Mouse (Mus musculus): ENCODE results near the gene Setd6. TPM values are rescaled to one million over a fixed set of nuclear protein-coding genes. Genes with fewer than 3 reads are reported as not detected.

Gene Setd6
- polyA plus RNA-seq, 1 experiment from 2014 or later, result 23.7 TPM

DNA sequence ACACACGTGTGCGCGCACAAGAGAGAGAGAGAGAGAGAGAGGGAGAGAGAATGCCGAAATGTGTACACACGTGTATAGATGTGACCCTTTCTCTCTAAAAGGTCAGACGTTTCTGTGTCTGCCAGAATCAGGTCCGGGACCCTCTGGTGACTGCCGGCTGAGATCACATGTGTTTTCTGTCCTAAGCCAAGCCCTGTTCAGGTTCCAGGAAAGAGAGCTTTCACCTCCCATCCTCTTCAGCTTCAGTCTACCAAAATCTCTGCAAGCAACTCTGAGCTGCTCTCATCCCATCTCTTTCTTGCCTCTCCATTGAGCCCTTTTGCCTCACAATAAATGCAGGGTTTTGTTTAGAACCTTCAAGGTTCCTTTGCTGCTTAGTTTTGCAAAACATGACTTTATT is 19.0 kb upstream of the Setd6 start:
- H3K9me3 ChIP-seq, result no peaks in the 10 kb centered on the region
- ATAC-seq (ENCODE audit: low FRiP score), result no peak
- no peak overlapping the region for H3K4me3 ChIP-seq
- H3K4me1 ChIP-seq (replicated peaks), result peaks cover 50% of the 10 kb centered on the region
- 0 out of 2 replicates have a peak overlapping the region, but pooled peaks have one; percentile 9 for H3K9ac ChIP-seq
- 61% methylated on average over 8 of the region's 8 CpGs for WGBS
- H3K36me3 ChIP-seq, result no peaks in the 10 kb centered on the region
- peaks cover 30% of the 10 kb centered on the region for H3K27me3 ChIP-seq
- H3K4me2 ChIP-seq, result peak overlapping the region; percentile 42
- no peak overlapping the region for H3K27ac ChIP-seq

- Histone ChIP-seq H3K4me3 (no peak overlapping the region), H3K9me3 (no peaks in the 10 kb centered on the region), H3K27me3 (peaks cover 30% of the 10 kb centered on the region), H3K9ac (peak overlapping the region; percentile 9; the same call in 1 of the 2 replicates), H3K36me3 (no peaks in the 10 kb centered on the region), H3K4me2 (peak overlapping the region; percentile 42), H3K27ac (no peak overlapping the region), H3K4me1 (replicated peaks) (peaks cover 54% of the 10 kb centered on the region)
- peak; percentile 15 for ATAC-seq (ENCODE audit: low FRiP score)
- WGBS, result 2% methylated on average over 11 of the region's 11 CpGs
These were observed 18.6 kb upstream of the Setd6 start for GRCm38 (mm10) chr8:95697128-95697527.

DNA sequence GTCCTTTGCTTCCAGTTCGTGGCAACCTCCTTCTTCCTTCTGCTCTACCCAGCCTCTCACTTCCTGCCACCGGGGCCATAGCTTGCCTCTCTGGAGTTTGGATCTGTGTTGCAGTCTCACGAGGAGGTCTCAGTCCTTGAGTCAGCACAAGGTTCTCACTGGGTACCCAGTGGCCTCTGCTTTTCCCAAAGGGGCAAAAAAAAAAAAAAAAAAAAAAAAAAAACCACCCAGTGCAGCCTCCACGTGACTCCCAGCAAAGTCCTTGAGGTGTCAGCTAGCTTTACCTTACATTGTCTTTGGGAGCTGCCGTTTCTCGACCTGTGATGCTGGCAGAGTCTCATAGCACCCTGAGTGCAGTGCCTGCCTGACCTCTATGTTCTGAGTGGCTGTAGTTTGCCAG is 17.5 kb upstream of the Setd6 start:
- WGBS, result 51% methylated on average over 6 of the region's 6 CpGs
- Histone ChIP-seq H3K9ac (no peak overlapping the region), H3K36me3 (no peaks in the 10 kb centered on the region), H3K4me1 (replicated peaks) (peaks cover 61% of the 10 kb centered on the region), H3K9me3 (no peaks in the 10 kb centered on the region), H3K27ac (no peak overlapping the region), H3K4me2 (no peak overlapping the region), H3K27me3 (peaks cover 30% of the 10 kb centered on the region), H3K4me3 (no peak overlapping the region)
- ATAC-seq (ENCODE audit: low FRiP score), result no peak

GRCm38 (mm10) chr8:95700282-95700681 is 15.4 kb upstream of the Setd6 start:
- WGBS, result 28% methylated on average over 9 of the region's 9 CpGs
- Histone ChIP-seq H3K4me2 (peak overlapping the region; percentile 32), H3K9ac (peak overlapping the region; percentile 39), H3K36me3 (peaks cover 4% of the 10 kb centered on the region; the same call in 1 of the 2 replicates), H3K27ac (peak overlapping the region; percentile 84), H3K9me3 (no peaks in the 10 kb centered on the region), H3K4me3 (no peak overlapping the region), H3K4me1 (replicated peaks) (peaks cover 66% of the 10 kb centered on the region), H3K27me3 (peaks cover 22% of the 10 kb centered on the region)
- no peak for ATAC-seq (ENCODE audit: low FRiP score)

DNA sequence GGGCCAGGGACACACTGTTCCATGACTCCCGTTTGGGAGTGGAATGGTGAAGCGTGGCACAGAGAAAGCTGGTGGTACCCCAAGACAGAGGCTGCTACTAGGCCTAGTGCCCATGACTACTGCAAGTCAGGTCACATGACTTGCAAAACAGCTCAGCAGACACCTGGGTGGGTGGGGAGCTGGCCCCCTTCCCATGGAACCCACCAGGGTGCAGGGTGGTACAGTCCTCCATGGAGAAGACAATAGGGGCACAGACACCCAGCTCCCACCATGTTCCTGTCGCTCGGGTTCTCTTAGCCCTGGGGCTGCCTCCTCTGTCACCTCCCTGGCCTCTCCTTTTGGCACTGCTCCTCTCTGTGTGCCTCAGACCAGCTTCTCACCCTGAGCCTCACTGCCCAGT is 13.9 kb upstream of the Setd6 start:
- peaks cover 69% of the 10 kb centered on the region for H3K4me1 ChIP-seq (replicated peaks)
- H3K27ac ChIP-seq, result peak overlapping the region; percentile 46
- ATAC-seq (ENCODE audit: low FRiP score), result no peak; the same call in 1 of the 2 replicates
- H3K9me3 ChIP-seq, result no peaks in the 10 kb centered on the region
- no peak overlapping the region for H3K4me2 ChIP-seq
- 0 out of 2 replicates have a peak overlapping the region, but pooled peaks have one; percentile 79 for H3K4me3 ChIP-seq
- H3K9ac ChIP-seq, result peak overlapping the region; percentile 93; the same call in 1 of the 2 replicates
- H3K36me3 ChIP-seq, result peaks cover 18% of the 10 kb centered on the region
- H3K27me3 ChIP-seq, result peaks cover 20% of the 10 kb centered on the region
- WGBS, result 79% methylated on average over 4 of the region's 4 CpGs

- Histone ChIP-seq H3K9me3 (no peaks in the 10 kb centered on the region), H3K27me3 (peaks cover 15% of the 10 kb centered on the region), H3K36me3 (peaks cover 28% of the 10 kb centered on the region), H3K9ac (peak overlapping the region; percentile 93), H3K4me2 (peak overlapping the region; percentile 91), H3K4me3 (peak overlapping the region; percentile 79), H3K27ac (peak overlapping the region; percentile 89), H3K4me1 (replicated peaks) (peaks cover 66% of the 10 kb centered on the region)
- WGBS, result 3% methylated on average over 34 of the region's 34 CpGs
- ATAC-seq (ENCODE audit: low FRiP score), result peak; percentile 92
These were observed 12.9 kb upstream of the Setd6 start for GRCm38 (mm10) chr8:95702480-95703446.

- peak; percentile 36 for ATAC-seq (ENCODE audit: low FRiP score)
- Histone ChIP-seq H3K4me1 (replicated peaks) (peaks cover 66% of the 10 kb centered on the region), H3K9me3 (no peaks in the 10 kb centered on the region), H3K4me3 (peak overlapping the region; percentile 79), H3K27me3 (peaks cover 7% of the 10 kb centered on the region; the same call in 1 of the 2 replicates), H3K4me2 (peak overlapping the region; percentile 91), H3K9ac (peak overlapping the region; percentile 93), H3K36me3 (peaks cover 37% of the 10 kb centered on the region), H3K27ac (peak overlapping the region; percentile 89)
- 1% methylated on average over 15 of the region's 15 CpGs for WGBS
These were observed 12.0 kb upstream of the Setd6 start for GRCm38 (mm10) chr8:95703461-95704260.

DNA sequence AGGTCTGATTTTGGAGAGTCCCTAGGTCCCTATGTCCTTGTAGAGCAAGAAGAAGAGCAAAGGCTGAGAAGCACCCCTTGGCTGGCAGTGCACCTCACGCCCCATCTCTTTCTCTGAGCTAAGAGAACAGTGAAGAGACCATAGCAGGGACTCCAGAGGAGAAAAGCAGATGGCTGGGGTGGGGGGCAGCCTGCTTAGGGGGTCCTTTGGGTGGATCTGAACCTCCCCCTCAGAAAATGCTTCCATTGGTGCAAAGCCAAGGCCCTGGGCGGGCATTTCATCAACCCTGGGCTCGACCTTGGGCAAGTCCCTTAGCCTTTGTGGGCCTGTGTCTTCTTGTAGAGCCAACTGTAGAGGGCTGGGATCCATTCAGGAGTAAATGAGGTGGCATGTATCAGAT is 11.1 kb upstream of the Setd6 start:
- Histone ChIP-seq H3K9ac (peak overlapping the region; percentile 93), H3K27ac (peak overlapping the region; percentile 89; the same call in 1 of the 2 replicates)
- WGBS, result 94% methylated on average over 3 of the region's 3 CpGs

GRCm38 (mm10) chr8:95709579-95709978 is 6.1 kb upstream of the Setd6 start:
- Histone ChIP-seq H3K27me3 (no peaks in the 10 kb centered on the region), H3K9ac (no peak overlapping the region), H3K36me3 (peaks cover 88% of the 10 kb centered on the region), H3K27ac (no peak overlapping the region), H3K9me3 (no peaks in the 10 kb centered on the region), H3K4me3 (no peak overlapping the region), H3K4me1 (replicated peaks) (peaks cover 13% of the 10 kb centered on the region), H3K4me2 (no peak overlapping the region)
- 87% methylated on average over 7 of the region's 7 CpGs for WGBS
- no peak for ATAC-seq (ENCODE audit: low FRiP score)

More for the DNA sequence above, 11.1 kb upstream of the Setd6 start:
- H3K9me3 ChIP-seq, result no peaks in the 10 kb centered on the region
- H3K4me2 ChIP-seq, result peak overlapping the region; percentile 91
- peaks cover 59% of the 10 kb centered on the region for H3K4me1 ChIP-seq (replicated peaks)
- peaks cover 45% of the 10 kb centered on the region for H3K36me3 ChIP-seq
- H3K27me3 ChIP-seq, result no peaks in the 10 kb centered on the region
- ATAC-seq (ENCODE audit: low FRiP score), result no peak
- H3K4me3 ChIP-seq, result peak overlapping the region; percentile 79

- Histone ChIP-seq H3K27ac (no peak overlapping the region), H3K9me3 (no peaks in the 10 kb centered on the region), H3K27me3 (no peaks in the 10 kb centered on the region), H3K4me2 (no peak overlapping the region), H3K4me1 (replicated peaks) (peaks cover 8% of the 10 kb centered on the region), H3K36me3 (peaks cover 78% of the 10 kb centered on the region), H3K9ac (no peak overlapping the region), H3K4me3 (no peak overlapping the region)
- WGBS, result 91% methylated on average over 3 of the region's 3 CpGs
- ATAC-seq (ENCODE audit: low FRiP score), result no peak
These were observed 4.7 kb upstream of the Setd6 start for GRCm38 (mm10) chr8:95711029-95711428.

GRCm38 (mm10) chr8:95712395-95712794 is 3.3 kb upstream of the Setd6 start:
- H3K4me1 ChIP-seq (replicated peaks), result peaks cover 20% of the 10 kb centered on the region
- no peaks in the 10 kb centered on the region for H3K27me3 ChIP-seq
- no peak overlapping the region for H3K4me2 ChIP-seq
- WGBS, result 91% methylated on average over 9 of the region's 9 CpGs
- H3K9ac ChIP-seq, result no peak overlapping the region
- ATAC-seq (ENCODE audit: low FRiP score), result no peak
- H3K9me3 ChIP-seq, result no peaks in the 10 kb centered on the region
- peaks cover 64% of the 10 kb centered on the region for H3K36me3 ChIP-seq
- H3K4me3 ChIP-seq, result no peak overlapping the region
- no peak overlapping the region for H3K27ac ChIP-seq
